Mouse (Mus musculus): ENCODE results near the gene Atp13a2.

The Atp13a2 gene

DNA sequence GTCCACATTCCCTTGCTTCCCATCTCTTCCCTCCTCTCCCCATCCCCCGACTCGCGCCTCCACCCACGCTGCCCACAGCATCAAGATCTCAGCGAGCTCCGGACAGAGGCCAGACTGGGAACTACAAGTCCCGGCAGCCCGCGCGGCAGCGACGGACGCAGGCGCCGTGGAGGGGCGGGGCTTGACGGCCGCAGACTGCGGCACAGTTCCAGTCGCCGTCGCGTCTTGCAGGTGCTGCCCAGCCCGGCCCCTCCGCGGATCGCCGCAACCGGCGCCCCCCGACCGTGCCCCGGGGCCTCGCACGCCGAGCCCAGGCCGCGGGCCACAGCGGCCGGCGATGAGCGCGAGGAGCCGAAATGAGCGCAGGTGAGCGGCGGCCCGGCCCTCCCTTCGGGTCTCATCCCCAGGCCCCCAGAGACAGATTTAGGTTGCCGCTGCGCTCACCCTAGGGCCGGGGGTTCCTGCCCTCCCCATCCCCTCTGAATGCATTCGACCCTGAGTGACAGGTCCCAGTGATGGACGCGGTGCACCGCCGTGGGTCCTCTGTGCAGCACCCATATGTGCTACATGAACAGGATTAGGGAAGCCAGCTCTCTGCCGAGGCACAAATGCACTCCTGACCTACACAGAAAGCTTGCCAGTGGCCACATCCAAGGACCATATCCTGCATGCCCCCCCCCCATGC lies at the start of gene Atp13a2:
Gene Atp13a2 (plus strand): TSS at position 163 of the 685 bp plus-strand sequence.
- peak; percentile 98 for DNase-seq

DNA sequence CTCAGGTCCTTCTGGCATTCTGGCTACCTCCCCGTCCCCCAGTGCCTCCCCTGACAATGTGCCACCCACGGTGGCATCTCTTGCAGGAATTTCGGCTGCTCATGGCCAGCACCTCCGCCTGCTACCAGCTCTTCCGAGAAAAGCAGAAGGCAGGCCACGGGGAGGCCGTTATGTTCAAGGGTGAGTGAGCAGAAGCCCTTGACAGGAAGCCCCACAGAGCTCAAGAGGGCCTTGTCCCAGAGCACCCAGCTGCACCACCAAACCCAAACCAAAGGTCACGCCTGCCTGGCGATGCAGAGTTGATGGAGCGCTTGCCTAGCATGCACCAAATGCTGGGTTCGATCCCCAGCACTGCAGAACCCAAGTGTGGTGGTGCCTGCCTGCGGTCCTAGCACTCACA lies 42.3 kb upstream of the Atp13a2 start:
- DNase-seq: no peak

DNA sequence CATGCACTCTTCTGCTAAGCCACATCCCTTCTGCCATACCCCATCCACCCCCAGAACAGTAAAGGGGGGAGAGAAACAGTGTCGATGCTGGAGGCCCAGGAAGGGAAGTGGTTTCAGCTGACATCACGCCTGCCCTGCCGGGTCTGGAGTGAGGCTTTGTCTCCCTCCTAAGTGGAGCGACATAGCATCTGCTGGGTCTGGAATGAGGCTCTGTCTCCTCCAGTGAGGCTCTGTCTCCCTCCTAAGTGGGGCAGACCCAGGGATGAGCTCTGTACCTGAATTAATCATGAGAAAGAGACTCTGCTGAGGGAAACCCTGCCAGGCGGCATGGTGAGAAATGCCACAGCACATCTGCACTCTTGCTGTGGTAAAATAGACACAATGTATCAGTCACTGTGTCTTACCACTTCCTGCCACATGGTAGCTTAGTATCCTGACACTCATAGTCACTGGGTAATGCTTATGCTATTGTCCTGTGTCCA lies 41.7 kb upstream of the Atp13a2 start:
- no peak for DNase-seq

DNA sequence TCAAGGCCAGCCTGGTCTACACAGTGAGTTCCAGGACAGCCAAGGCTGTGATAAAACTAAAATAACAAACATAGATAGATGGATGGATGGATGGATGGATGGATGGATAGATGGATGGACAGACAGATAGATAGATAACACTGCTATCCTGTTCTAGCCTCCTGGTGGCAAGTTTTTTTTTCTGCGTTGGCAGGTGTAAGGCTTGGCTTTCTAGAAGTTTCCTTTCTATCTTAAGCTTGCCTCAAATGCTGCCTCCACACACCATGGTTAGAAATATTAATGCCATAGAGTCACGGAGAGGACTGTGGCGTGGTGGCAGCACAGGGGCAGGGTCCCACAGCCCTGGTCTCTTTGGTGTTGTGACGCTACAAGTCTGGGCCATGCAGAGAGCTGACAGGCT lies 41.1 kb upstream of the Atp13a2 start:
- DNase-seq: no peak

DNA sequence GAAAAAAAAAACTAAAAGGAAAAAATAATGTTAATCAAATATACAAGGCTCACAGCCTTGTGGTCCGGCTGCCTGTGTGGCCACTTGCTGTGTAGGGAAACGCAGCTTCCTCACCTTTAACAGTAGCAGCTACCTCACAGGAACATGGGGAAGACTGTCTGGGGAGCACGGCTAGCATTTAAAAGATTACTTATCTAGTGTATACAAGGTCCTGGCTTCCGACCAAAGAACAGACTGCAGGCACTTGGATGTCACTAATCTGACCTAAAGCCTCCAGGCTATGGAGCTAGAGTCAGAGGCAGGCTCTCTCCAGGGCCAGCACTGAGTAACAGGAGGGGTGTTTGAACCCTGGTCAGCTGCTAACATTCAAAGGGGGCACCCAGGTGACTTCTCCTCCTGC lies 40.6 kb upstream of the Atp13a2 start:
- no peak for DNase-seq

DNA sequence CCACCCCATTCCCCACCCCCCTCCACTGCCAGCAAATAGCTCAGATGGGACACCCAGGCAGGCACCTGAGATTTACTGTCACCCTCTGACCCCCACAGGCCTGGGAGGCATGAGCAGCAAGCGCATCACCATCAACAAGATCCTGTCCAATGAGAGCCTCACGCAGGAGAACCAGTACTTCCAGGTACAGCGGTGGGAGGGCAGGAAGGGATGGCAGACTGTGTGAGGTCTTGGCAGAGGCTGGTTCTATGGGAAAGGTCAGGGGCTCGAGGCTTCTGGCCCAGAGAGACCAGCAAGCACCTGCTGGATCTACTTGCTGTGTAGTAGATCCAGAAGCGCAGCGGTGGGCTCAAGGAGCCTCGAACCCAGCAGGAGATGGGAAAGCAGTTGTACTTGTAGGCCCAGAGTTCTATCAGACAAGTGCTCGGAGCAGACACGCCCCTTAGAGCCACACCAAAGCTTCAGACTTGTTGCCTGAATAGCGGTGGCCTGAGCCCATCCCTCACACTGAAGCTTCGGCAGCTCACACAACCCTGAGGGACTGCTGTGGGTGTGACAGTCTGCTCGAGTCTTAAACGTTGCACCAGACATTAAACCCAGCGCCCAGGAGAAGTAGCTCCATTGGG lies 40.0 kb upstream of the Atp13a2 start:
- DNase-seq: no peak

DNA sequence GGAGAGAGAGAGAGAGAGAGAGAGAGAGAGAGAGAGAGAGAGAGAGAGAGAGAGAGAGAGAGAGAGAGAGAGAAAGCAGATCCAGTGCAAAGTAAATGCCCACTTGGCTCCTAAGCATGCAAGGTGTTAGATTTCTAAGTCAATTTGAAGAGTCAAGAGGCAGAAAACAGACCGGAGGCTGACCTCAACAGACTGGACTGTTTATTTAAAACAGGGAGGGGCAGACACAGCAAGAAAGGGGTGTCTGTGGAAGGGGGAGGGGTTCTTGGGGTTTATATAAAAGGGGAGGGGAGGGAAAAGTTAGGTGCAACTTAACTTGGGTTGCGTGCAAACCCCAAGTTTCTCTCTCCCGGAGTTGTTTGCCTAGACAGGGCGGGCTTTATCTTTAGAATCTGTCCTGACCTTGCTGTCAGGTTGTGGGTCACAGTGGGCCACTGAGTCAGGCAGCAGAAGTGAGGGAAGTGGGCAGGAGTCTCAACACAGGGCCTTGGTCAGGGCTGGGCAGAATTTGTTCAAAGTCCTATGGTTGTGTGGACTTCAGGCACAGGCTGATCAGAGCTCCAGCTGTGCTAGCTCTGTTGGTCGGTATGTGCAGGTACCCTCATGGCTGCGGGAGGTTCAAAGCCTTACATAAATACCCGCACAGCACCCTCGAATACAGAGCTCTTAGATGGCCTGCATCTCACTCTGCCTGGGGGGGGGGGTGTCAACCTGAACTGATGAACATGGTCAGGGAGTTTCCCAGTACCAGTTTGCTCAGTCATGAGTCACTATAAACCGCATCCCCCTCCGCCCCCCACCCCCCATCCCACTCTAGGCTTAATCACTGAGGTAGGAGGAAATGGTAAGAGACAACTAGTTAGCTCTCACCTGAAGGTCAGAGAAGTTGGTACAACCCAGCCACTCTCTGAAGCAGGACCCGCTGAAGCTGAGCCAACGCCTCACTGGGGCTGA lies 38.9 kb upstream of the Atp13a2 start:
- no peak for DNase-seq

DNA sequence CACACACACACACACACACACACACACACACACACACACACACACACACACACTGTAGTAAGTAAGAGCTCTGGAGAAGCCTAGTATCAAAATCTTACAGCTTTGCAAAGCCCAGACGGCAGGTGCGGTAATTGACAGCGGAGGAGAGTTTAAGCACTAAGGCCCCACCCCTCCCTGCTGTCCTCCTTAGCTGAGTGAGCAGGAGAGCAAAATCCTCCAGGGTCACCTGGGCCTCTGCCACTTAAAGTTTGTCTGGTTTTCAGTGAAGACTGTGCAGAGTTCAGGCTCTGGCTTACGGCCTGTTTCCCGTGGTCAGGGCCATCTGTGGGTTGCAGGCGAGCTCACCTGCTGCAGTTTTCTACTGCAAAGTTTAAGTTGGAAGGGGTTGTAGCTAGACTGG lies 38.2 kb upstream of the Atp13a2 start:
- DNase-seq: peak; percentile 43 to 70

DNA sequence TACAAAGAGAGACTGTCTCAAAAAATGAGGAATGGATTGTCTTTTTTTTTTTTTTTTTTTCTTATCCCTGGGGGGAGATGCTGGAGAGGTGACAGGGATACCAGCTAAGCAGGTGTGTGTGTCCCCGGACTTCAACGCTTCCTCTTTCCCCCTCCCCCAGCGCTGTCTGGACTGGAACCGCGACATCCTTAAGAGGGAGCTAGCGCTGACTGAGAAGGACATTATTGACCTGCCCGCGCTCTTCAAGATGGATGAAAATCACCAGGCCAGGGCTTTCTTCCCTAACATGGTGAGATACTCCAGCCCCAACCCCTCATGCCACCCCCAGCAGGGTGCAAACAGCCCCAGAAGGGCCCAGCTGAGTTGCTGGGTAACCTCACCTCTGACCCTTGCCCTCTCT lies 37.6 kb upstream of the Atp13a2 start:
- DNase-seq: no peak

DNA sequence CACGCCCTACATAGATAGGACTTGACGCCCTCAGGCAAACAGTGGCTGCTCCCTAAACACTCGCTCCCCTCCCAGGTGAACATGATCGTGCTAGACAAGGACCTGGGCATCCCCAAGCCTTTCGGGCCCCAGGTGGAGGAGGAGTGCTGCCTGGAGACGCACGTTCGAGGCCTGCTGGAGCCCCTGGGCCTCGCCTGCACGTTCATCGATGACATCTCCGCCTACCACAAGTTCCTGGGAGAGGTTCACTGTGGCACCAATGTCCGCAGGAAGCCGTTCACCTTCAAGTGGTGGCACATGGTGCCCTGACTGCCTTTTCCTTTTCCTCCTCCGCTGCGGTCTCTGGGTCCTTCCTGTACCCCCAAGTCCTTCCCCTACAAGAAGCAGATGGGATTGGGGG lies 37.1 kb upstream of the Atp13a2 start:
- no peak for DNase-seq

DNA sequence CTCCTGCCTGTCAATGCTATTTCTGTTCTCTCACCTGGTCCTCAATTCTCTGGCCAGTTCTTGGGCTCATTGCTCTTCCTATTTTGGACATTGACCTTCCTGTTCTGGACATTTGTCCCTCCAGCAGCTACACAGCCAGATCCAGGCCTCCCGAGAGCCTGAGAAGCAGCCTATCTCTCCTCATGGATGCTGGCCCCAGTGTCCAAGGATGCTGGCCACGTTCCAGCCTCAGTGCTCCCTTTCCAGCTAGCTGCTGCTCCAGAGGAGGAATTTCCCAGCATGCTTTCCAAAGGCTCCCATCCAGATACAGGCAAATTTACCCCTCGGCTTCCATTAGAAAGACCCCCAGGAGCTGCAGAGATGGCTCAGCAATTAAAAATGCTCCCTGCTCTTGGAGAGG lies 36.1 kb upstream of the Atp13a2 start:
- peak; percentile 61 to 68 for DNase-seq

DNA sequence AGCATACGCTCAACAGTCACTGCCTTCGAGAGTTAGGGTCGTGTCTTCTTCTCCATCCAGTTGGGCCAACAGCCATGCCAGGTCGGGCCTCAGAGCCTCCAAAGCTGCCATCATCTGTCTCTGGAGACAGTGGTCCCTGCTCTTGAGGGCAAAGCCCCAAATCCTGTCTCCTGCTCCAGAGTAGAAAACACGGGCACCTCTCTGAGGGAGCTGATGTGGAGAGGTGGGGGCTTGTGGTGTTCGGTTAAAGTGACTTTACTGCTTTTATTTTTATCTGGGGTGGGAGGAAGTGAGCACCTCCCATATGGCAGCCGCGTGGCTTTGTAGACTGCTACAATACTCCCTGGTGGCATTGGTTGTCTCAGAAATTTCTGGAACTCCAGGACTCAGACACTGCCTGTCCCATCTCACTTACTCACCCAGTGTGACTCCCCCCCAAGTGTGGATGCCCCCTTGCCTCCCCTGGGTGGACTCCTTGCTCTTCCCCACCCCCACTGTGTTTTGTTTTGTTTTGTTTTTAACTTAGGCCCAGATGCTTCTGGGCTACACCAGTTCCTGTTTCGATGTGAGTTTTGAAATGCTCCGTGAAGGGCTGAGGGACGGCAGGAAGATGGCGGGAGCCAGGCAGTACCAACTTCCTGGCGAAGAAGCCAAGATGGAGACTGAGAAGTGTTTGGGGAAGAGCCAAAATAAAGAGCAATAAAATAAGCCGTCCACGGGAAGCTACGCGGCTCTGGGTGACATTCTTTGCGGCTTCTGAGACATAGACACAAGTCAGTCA lies 34.6 kb upstream of the Atp13a2 start:
- DNase-seq: no peak

DNA sequence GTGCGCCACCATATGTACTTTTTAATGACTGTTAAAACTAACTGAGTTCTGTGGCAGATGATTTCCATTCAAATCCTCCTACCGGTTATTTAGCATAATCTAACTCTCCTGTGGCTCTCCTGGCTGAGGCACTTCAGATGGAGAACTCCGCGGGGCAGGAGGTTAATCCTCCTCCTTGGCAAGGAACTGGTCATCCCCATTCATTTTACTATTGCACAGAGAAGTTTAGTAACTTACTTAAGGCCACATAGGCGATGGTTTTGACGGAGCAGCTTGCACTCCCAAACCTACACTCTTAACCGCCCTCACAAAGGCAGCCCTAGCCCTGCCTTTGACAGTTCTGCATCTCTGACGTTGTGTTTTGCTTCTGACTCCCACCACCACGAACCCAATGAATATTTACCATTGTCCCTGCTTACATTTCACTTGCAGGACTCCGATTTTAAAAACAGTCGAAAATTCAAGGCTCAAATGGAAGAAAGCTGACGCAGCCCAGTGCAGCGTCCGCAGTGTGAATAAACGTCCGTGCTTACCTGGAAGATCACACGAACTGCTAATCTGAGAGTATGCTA lies 29.5 kb upstream of the Atp13a2 start:
- peak in 1 of 2 experiments; percentile 50 for DNase-seq

DNA sequence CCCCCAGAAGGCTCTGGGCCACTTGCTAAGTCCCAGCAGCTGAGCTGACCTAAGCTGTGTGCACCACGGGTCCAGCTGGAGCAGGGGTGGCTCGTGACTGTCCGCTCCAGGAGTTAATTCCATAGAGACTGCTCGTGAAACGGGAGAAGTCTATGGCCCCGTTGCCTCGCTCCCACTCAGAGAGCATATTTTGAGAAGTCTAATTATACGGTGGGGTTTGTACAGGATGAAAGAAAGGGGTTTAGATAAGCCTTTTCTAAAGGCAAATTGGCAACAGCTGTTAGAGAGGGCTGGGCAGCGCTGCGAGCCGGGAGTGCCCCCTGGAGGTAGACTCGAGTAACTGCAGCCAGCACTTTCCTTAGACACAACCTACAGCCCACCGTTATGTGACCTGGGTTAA lies 28.9 kb upstream of the Atp13a2 start:
- peak; percentile 87 to 89 for DNase-seq

DNA sequence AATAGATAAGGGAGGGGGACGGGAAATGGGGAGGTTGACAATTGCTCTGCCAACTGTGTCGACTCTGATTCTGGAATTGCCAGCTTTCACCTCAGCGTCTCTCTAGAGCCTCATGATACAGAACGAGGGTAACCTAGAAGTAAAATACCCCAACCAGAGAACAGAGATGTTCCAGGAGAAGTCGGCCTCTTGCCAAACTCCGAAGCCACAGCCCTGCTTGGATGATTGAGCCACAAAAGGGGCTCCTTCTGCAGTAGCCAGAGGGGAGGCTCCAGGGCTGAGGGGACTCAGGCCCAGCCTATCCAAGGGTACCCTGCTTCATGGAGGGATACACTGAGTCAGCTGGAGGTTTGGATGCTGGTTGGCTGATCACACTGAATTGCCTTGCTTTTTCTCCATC lies 28.4 kb upstream of the Atp13a2 start:
- peak; percentile 28 to 35 for DNase-seq

DNA sequence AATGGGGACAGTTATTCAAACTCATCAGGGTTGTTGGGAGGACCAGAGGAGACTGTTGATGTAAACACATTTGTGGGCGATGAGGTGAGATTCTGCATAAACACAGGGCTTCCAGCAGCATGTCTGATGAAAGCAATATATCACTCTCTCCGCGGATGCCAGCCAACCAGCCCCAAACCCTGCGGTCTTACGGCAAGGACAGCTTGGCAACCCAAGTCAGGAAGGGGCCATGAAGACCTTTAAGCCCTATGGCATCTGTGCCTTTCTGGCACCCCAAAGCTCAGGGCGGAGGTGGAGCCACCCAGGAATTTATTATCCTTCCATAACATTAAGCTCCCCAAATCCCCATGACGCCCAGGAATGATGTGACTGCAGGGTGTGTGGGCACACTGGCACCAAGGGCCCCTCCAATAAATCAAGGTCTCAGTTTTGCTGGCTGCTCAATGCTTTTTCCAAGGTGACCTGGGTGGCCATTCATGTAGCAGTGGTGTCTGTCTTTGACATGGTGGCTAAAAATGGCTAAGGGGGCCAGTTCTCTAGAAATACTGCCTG lies 27.5 kb upstream of the Atp13a2 start:
- no peak for DNase-seq

DNA sequence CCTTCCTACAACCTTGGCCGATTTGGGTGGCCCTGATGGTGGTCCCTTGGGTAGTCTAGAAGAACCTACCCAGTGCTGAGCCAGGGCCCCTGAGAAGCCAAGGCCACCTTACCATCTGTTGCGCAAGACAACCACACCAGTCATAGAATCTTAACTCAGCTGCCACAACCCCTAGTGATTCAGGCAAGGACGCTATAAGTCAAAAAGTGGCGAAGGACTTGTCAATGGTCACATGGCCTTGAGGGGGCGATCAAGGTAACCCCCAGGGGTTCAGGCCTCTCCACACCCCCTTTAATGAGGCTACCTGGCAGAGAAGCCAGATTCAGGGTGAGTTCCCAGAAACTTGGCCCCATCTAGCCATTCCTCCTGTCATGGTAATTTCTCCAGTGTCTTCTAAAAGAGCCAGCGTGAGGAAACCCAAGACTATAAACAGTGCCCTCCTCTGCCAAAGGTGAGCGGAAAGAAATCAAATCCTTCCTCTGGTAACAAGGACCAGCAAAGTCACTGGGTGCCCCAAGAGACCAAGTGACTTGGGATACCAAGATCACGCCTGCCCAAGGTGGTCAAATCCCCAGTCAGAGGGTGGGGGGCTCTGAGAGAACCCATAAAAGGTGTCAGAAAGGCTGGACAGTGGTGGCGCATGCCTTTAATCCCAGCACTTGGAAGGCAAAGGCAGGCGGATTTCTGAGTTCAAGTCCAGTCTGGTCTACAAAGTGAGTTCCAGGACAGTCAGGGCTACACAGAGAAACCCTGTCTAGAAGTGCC lies 26.8 kb upstream of the Atp13a2 start:
- DNase-seq: no peak

DNA sequence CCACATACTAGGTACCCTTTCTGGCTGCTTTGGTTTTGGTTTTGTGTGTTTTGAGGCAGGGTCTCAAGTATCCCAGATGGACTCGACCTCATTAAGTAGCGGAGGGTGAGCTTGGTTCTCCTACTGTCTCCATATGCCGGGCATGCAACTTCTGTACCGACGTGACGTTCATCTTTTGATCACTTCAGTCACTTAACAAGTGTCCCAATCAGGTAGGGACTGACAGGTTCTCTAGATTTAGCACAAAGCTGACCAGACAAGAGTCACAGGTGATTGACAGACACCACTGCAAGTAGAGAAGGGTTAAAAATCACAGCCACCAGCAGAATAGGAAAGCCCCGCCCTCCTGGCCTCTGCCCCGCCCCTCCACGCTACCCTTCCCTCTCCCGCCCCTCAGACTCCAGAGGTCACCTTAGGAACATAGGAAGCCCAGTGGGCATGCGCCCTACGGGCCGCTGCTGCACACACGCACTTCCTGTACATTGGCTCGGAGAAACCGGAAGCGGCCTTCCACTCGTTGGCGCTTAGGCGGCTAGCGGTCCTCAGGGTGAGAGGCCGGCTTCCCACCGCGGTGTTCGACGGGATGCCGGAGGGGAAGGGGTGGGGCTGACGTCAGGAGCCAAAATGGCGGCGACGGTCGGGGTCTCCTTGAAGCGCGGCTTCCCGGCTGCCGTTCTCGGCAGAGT lies 25.7 kb upstream of the Atp13a2 start, which contains the start of gene Sdhb:
Gene Sdhb (plus strand): TSS at position 423 of the 686 bp plus-strand sequence.
- DNase-seq: peak; percentile 96 to 98

DNA sequence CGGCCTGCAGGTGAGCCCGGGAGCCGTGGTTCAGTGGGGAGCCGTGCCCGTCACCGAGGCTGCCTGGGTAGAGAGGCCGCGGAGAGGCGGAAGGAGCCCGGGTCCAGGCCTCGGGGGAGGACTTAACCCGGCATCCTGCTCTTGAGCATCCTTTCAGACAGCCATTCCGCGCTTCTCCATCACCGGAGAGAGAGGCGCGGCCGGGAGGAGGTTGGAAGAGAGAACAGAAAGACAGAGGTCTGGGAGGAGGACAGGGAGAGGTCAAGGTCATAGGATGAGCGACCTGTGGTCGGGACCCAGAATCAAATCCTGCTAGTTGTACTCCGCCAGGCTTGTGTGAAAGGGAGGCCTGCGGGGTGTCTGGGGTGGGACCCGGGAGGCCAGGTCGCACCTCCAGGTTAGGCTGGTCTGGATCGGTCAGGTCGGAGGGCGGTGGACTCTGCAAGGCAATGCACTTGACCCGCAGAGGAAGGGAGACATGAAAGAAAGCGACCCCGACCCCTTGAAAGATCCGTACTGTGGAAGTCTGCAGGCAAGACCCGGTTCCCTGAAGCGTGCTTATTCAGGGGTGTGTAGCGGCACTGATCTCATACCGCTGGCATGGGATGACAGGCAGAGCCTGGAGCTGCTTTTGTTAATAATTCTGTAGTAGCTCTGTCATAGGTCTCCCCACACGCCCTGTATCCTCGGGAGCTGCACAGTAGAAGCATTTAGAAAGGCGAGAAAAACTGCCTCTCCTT lies 25.0 kb upstream of the Atp13a2 start:
- DNase-seq: no peak
